Mouse (Mus musculus) hindbrain, embryonic 11.5 days (tissue): Measurements from ENCODE around the gene Hmga2. TPM values are rescaled to one million over a fixed set of nuclear protein-coding genes. Genes with fewer than 3 reads are reported as not detected.

ENCODE experiments used
- ATAC-seq: fragments of 200-750 bp; cut with Nextera tagmentation; 2 replicates; pipeline ENCODE4 v1.8.0; 2017; ENCODE audit warnings: mild to moderate bottlenecking, moderate TSS enrichment, moderate library complexity; ENCODE audit not compliant: low FRiP score
- DNase-seq: peaks from one replicate; pipeline ENCODE4 v3.0.0-alpha.2; 2015; ENCODE audit warnings: low spot score
- H3K27ac ChIP-seq: fragments of 300-500 bp; sonication (generic); 2 replicates; pipeline ENCODE4 v1.5.1; 2014; ENCODE audit warnings: mild to moderate bottlenecking, low read depth, low read length
- H3K27me3 ChIP-seq: fragments of 300-500 bp; sonication (generic); 2 replicates; pipeline ENCODE4 v1.6.1; 2014; ENCODE audit warnings: mild to moderate bottlenecking, low read length, moderate library complexity, mixed read lengths; ENCODE audit not compliant: control insufficient read depth, insufficient read depth
- H3K36me3 ChIP-seq: fragments of 300-500 bp; sonication (generic); 2 replicates; pipeline ENCODE4 v1.6.1; 2014; ENCODE audit warnings: mild to moderate bottlenecking, low read length, moderate library complexity, mixed read lengths; ENCODE audit not compliant: control insufficient read depth, insufficient read depth
- H3K4me1 ChIP-seq: fragments of 300-500 bp; sonication (generic); replicated peaks from 2 replicates; pipeline ENCODE4 v1.6.1; 2014; ENCODE audit warnings: low read length, mixed read lengths; ENCODE audit not compliant: control insufficient read depth, insufficient read depth
- H3K4me2 ChIP-seq: fragments of 300-500 bp; sonication (generic); replicated peaks from 2 replicates; pipeline ENCODE4 v1.6.1; 2014; ENCODE audit warnings: mild to moderate bottlenecking, low read depth, low read length
- H3K4me3 ChIP-seq: fragments of 300-500 bp; sonication (generic); 2 replicates; pipeline ENCODE4 v1.5.1; 2014; ENCODE audit warnings: low read depth, low read length
- H3K9ac ChIP-seq: fragments of 300-500 bp; sonication (generic); 2 replicates; pipeline ENCODE4 v1.6.1; 2014; ENCODE audit warnings: low read depth, low read length
- H3K9me3 ChIP-seq: fragments of 300-500 bp; sonication (generic); 2 replicates; pipeline ENCODE4 v1.6.1; 2016; ENCODE audit warnings: low read length; ENCODE audit not compliant: control insufficient read depth
- WGBS: fragments of 180-500 bp; shearing (Covaris S2); extraction: QIAGEN DNeasy Blood & Tissue Kit; methylation state at CpG from one replicate; pipeline ENCODE4 v1.1.7; 2014; 5-methylcytosine and 5-hydroxymethylcytosine counted together
- polyA plus RNA-seq: library from polyadenylated mRNA; unstranded; fragments of >200 nt; fragmentation: Nextera tagmentation; extraction: Ambion mirVana; gene quantifications from 2 replicates; pipeline ENCODE4 v1.2.1, GENCODE M21; 2014

Gene Hmga2
- polyA plus RNA-seq, 1 experiment from 2014 or later, result 42.9 TPM

DNA sequence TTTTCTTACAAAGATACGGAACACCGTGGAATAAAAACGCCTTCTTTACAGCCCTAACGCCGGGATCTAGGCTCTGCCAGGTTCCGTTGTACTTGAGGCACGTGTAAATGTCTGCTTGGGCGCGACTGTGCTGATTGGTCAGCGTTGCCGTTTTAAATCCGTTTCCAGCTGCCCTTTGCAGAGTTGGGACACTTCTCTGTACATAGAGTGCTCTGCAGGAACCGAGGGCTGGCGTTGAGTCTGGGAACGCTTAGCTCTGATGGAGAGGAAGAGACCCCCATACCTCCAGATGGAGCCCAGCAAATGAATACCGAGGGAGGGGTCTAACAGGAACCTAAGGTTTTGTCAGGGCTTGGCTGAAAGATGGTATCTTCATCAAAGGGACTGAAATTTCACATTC is 1.9 kb upstream of the Hmga2 start:
- peak overlapping the region; percentile 95 for H3K4me2 ChIP-seq
- H3K9me3 ChIP-seq, result no peaks in the 10 kb centered on the region
- under 1% methylated on average over 16 of the region's 16 CpGs for WGBS
- peaks cover 2% of the 10 kb centered on the region for H3K4me1 ChIP-seq
- H3K4me3 ChIP-seq, result peak overlapping the region; percentile 76; the same call in 1 of the 2 replicates
- ATAC-seq (no peak), DNase-seq (peak; percentile 67)
- no peak overlapping the region; the same call in 1 of the 2 replicates for H3K9ac ChIP-seq
- H3K36me3 ChIP-seq, result no peaks in the 10 kb centered on the region
- H3K27ac ChIP-seq, result no peak overlapping the region
- H3K27me3 ChIP-seq, result no peaks in the 10 kb centered on the region

DNA sequence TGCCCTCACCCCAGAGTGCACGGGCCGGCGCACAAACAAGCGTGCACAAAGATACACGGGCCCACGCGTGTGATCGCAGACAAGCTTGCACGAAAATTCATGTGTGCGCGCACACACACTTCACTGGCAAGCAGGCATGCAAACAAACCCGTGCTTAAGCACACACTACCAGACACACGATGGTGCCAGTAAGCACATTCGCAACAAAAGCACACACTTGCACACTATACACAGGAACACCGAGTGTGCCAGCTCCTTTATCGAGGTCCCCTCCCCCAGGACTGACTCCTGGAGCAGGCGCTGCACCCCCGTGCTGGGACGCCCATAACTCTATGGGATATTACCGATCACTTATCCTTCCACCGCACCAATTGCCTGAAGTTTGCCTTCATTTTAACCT is 1.2 kb upstream of the Hmga2 start:
- no peaks in the 10 kb centered on the region for H3K27me3 ChIP-seq
- no peaks in the 10 kb centered on the region for H3K36me3 ChIP-seq
- DNase-seq (peak; percentile 60), ATAC-seq (0 out of 2 replicates have a peak, but pooled peaks have one; percentile 25)
- peaks cover 2% of the 10 kb centered on the region for H3K4me1 ChIP-seq
- H3K27ac ChIP-seq, result peak overlapping the region; percentile 87
- no peaks in the 10 kb centered on the region for H3K9me3 ChIP-seq
- peak overlapping the region; percentile 76 for H3K4me3 ChIP-seq
- H3K4me2 ChIP-seq, result peak overlapping the region; percentile 95
- H3K9ac ChIP-seq, result peak overlapping the region; percentile 98
- WGBS, result 1% methylated on average over 21 of the region's 21 CpGs

DNA sequence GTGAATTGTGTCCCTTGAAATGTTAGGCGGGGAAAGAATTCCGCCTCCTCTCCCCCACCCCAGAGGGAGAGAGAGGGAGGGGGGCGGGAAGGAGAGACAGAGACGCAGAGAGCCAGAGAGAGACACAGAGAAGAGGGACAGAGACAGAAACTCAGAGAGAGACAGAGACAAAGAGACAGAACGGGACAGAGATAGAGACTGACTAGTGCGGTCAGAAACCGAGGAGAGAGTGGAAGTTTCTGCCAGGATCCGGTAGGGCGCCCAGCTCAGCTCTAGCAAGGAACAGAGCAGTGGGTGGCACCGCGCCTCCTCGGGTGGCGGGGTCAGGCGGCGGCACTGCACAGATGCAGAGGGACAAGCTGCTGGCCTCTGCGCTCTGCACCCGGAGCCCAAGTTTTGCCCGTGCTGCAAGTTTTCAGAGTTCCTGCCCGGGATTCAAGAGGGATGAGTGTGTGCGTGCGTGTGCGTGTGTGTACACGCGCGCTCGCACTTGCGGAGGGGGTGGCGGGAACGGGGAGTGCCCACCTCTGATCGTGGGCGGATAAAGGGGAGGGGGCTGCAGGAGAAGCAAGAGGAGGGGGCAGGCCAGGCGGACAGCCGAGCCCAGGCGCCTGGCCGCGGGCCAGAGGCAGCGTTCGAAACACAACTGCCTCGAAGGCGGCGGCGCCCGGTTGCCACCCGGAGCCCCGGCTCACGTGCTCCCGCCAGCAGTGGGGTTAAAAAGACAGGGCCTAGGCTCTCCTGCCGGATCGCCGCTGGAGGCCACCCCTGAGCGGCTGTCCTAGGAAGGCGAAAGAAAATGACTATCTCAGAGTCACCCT is 457 bp upstream of the Hmga2 start:
- under 1% methylated on average over 47 of the region's 52 CpGs for WGBS
- Histone ChIP-seq H3K4me2 (peak overlapping the region; percentile 95), H3K4me3 (peak overlapping the region; percentile 76), H3K9me3 (no peaks in the 10 kb centered on the region), H3K4me1 (peaks cover 2% of the 10 kb centered on the region), H3K36me3 (no peaks in the 10 kb centered on the region), H3K27ac (peak overlapping the region; percentile 87), H3K9ac (peak overlapping the region; percentile 98), H3K27me3 (no peaks in the 10 kb centered on the region)
- peak; percentile 74 for DNase-seq
- ATAC-seq, result peak; percentile 61

DNA sequence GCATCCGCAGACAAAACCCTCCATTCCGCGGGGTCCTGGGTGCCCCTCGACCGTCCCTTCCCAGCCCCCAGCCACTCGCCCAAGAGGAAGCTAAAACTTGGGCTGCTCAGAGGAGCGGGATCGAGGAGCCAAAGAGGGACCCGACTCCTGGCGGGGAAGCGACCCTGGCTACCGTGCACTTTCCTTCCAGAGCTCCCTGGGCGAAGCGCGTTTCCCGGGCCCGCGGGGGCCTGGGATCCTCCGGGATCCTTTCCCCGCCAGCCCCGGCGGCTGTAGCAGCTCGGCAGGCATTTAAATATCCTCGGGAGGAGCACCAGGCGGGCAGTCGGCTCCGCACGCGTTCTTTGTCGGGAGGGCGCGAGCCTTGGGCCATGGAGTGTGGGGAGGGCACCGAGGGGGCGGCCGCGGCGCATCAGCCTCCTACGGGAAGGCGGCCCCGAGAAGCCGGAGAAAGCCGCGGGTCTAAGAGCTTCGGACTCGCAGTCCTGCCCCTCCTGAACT is 1.2 kb downstream of the Hmga2 start:
- WGBS, result under 1% methylated on average over 39 of the region's 45 CpGs
- H3K4me3 ChIP-seq, result peak overlapping the region; percentile 76
- ATAC-seq, result peak; percentile 56
- peak; percentile 77 for DNase-seq
- peak overlapping the region; percentile 87 for H3K27ac ChIP-seq
- peak overlapping the region; percentile 95 for H3K4me2 ChIP-seq
- peaks cover 2% of the 10 kb centered on the region for H3K4me1 ChIP-seq
- H3K27me3 ChIP-seq, result no peaks in the 10 kb centered on the region
- no peaks in the 10 kb centered on the region for H3K36me3 ChIP-seq
- peak overlapping the region; percentile 98 for H3K9ac ChIP-seq
- H3K9me3 ChIP-seq, result no peaks in the 10 kb centered on the region

DNA sequence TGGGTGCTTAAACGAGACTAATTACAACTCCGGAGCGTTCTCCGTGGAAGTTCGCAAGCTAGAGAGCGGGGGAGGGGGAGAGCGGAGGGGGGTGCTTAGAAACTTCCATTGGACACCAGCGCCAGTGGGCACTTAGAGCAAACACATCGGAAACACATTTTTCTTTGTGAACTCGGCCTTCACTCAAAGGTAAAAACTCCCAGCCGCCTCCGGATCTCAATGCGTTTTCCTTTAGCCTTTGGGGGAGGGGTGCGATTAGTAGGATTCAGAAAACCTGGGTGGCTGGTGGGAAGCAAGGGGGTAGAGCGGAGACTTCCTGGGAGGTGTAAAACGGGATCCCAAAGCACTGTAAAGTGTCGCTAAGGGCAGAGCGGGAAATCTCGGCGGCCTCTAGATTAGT is 2.0 kb downstream of the Hmga2 start:
- peak overlapping the region; percentile 76 for H3K4me3 ChIP-seq
- H3K9ac ChIP-seq, result peak overlapping the region; percentile 98
- WGBS, result under 1% methylated on average over 20 of the region's 20 CpGs
- H3K27me3 ChIP-seq, result no peaks in the 10 kb centered on the region
- H3K27ac ChIP-seq, result peak overlapping the region; percentile 30; the same call in 1 of the 2 replicates
- no peaks in the 10 kb centered on the region for H3K9me3 ChIP-seq
- ATAC-seq, result no peak
- H3K36me3 ChIP-seq, result no peaks in the 10 kb centered on the region
- H3K4me2 ChIP-seq, result peak overlapping the region; percentile 95
- H3K4me1 ChIP-seq, result peaks cover 2% of the 10 kb centered on the region
- DNase-seq, result peak; percentile 69

DNA sequence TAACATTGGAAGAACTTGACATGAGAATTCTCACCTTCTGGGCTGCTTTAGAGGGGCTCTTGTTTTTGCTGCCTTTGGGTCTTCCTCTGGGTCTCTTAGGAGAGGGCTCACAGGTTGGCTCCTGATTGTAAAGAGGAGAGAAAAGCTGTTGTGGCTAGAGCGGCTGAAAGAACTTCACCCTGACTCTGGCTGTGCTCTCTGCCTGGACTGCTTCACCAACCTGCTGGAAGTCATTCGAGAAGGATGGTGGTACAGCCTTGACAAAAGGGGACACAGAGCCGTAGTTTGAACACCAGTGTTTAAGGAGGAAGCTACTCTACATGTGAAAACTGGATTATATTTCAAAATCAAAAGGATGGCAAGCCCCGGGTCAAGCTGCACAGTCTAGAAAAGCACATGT is 3.1 kb downstream of the Hmga2 start:
- Histone ChIP-seq H3K4me3 (no peak overlapping the region; the same call in 1 of the 2 replicates), H3K4me2 (0 out of 2 replicates have a peak overlapping the region, but pooled peaks have one; percentile 6), H3K36me3 (no peaks in the 10 kb centered on the region), H3K9me3 (no peaks in the 10 kb centered on the region), H3K27me3 (no peaks in the 10 kb centered on the region), H3K9ac (no peak overlapping the region), H3K27ac (no peak overlapping the region), H3K4me1 (peaks cover 1% of the 10 kb centered on the region)
- no peak for ATAC-seq
- DNase-seq, result peak; percentile 34
- WGBS, result 32% methylated on average over 4 of the region's 4 CpGs

DNA sequence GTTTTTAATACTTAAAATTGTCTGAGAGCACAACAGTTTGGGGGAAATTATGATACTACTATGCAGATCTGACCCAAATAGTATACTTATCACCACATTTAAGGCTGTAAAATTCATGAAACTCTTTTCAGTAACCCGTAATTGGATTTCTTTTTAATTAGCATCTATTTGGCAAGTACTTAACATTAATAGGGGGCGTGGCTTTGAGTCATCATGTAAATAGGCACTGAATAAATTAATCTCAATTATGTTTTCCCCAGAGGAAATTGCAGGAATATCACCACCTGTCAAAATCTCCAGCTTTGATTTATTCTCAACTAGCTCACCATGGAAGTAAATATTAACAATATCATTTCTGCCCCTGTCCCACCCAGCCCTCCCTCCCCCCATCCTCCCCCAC is 3.7 kb downstream of the Hmga2 start:
- no peak overlapping the region for H3K4me3 ChIP-seq
- no peak for DNase-seq
- no peak overlapping the region for H3K4me2 ChIP-seq

DNA sequence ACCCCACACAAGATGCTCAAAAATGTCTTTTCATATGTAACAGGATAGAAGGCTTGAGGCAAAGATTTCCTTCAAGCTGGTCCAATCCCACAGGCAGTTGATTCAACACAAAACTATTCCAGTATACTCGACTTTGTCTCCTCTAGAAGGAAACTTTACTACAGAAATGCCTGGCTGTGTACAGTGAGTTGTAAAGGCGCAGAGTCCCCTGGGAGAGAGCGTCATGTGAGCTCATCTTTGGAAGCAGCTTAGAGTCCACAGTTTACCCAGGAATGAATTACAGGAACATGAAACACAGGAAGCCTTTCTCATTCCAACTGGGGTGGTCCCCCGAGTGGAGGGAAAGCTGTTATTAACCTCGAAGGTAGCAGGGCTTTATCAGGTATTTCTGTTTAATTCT is 11.1 kb downstream of the Hmga2 start:
- whole genome bisulfite sequencing, result 86% methylated on average over 5 of the region's 5 CpGs
- no peaks in the 10 kb centered on the region for H3K36me3 ChIP-seq
- no peak overlapping the region for H3K4me2 ChIP-seq
- ATAC-seq (no peak), DNase-seq (no peak)
- H3K9me3 ChIP-seq, result no peaks in the 10 kb centered on the region
- no peak overlapping the region for H3K4me3 ChIP-seq
- no peak overlapping the region for H3K27ac ChIP-seq
- no peaks in the 10 kb centered on the region for H3K27me3 ChIP-seq
- no peaks in the 10 kb centered on the region for H3K4me1 ChIP-seq
- H3K9ac ChIP-seq, result no peak overlapping the region

More for the DNA sequence above, 3.7 kb downstream of the Hmga2 start:
- Histone ChIP-seq H3K9me3 (no peaks in the 10 kb centered on the region), H3K27ac (no peak overlapping the region), H3K36me3 (no peaks in the 10 kb centered on the region), H3K9ac (no peak overlapping the region), H3K4me1 (no peaks in the 10 kb centered on the region; the same call in 1 of the 2 replicates), H3K27me3 (no peaks in the 10 kb centered on the region)
- WGBS, result 76% methylated on average over 2 of the region's 2 CpGs
- ATAC-seq, result no peak

DNA sequence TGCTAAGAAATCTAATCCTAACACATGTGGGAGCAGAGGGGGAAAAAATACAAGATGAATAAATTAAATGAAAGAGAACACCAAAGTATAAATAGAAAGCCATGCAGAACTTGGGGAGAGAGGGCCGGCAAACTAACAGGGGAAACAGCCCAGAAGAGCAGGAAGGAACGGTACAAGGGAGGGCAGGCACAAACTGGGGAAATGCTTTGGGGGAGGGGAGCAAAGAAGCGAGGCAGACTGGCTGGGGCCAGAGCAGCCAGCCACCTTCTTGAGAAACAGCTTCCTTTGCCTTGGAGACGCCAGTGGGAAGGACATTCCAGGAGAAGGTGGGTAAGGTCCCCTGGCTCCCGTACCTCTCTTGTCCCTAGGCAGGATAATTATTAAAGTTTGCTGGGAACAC is 14.5 kb downstream of the Hmga2 start:
- ATAC-seq (no peak), DNase-seq (peak; percentile 34)
- Histone ChIP-seq H3K9ac (no peak overlapping the region), H3K4me3 (no peak overlapping the region), H3K9me3 (no peaks in the 10 kb centered on the region), H3K36me3 (no peaks in the 10 kb centered on the region), H3K4me2 (no peak overlapping the region), H3K4me1 (no peaks in the 10 kb centered on the region), H3K27ac (no peak overlapping the region), H3K27me3 (no peaks in the 10 kb centered on the region)
- 40% methylated on average over 5 of the region's 5 CpGs for WGBS
